ENCODE assay signal across 9 mouse cellular contexts in genomic region chr15:81475654-81476053, GRCm38 (mm10). TPM values are rescaled to one million over a fixed set of nuclear protein-coding genes. Genes with fewer than 3 reads are reported as not detected.
DNase-seq lines count a peak whose midpoint lies in the region; ATAC-seq and TF ChIP-seq lines count a peak whose summit lies in the region.
"Had no signal": no experiment of that assay in that cellular context is flagged by ENCODE, and none has a peak within 500 bp of the region (broad histone marks: within the 10 kb centered on the region; RNA-seq: fewer than 3 reads in every experiment).

No protein-coding gene starts in this region.

- 0 out of 2 replicates have a peak, but pooled peaks cover 1% of the 10 kb centered on the region for H3K4me1 ChIP-seq in kidney, embryonic 16.5 days (ENCODE audit: insufficient read depth, low read length)
- no peaks in the 10 kb centered on the region for H3K4me1 ChIP-seq in ES-Bruce4 (ENCODE audit: control insufficient read depth, insufficient read depth, low read length)
- H3K4me1 ChIP-seq: embryonic facial prominence, embryonic 13.5 days had no signal

- H3K9ac ChIP-seq in kidney, embryonic 16.5 days (replicated peaks; ENCODE audit: low read length): no peak overlapping the region
- no peak overlapping the region for H3K9ac ChIP-seq in ES-Bruce4 (ENCODE audit: low read depth, poor library complexity, severe bottlenecking)
- H3K9ac ChIP-seq: embryonic facial prominence, embryonic 13.5 days had no signal

- peak; percentile 70 for DNase-seq in CD4-positive, CD25-positive, alpha-beta regulatory T cell, adult 2 months (ENCODE audit: low read depth, low spot score)
- DNase-seq in kidney, adult 9 months: peak; percentile 45
- DNase-seq in kidney, postnatal 10 days: peak; percentile 44
- DNase-seq in neural tube, embryonic 10.5 days (ENCODE audit: extremely low spot score, low spot score): no peak

- H3K4me2 ChIP-seq in kidney, embryonic 16.5 days (replicated peaks; ENCODE audit: low read depth, low read length): no peak overlapping the region
- H3K4me2 ChIP-seq: embryonic facial prominence, embryonic 13.5 days had no signal

- TF ChIP-seq CTCF in ES-Bruce4 (IDR thresholded peaks at IDR 0.05; ENCODE audit: low read depth, low read length): peak; percentile 12

- H3K9me3 ChIP-seq in kidney, embryonic 16.5 days (ENCODE audit: low read length): no peaks in the 10 kb centered on the region
- H3K9me3 ChIP-seq in ES-Bruce4 (replicated peaks; ENCODE audit: control insufficient read depth, insufficient read depth, low read length, poor library complexity, severe bottlenecking): no peaks in the 10 kb centered on the region
- H3K9me3 ChIP-seq: embryonic facial prominence, embryonic 13.5 days had no signal

- no peak overlapping the region for H3K4me3 ChIP-seq in kidney, embryonic 16.5 days (ENCODE audit: low read length)
- H3K4me3 ChIP-seq in ES-Bruce4 (ENCODE audit: low read depth, low read length): no peak overlapping the region
- H3K4me3 ChIP-seq: embryonic facial prominence, embryonic 13.5 days had no signal

- TF ChIP-seq POLR2A in ES-Bruce4 (IDR thresholded peaks at IDR 0.05; ENCODE audit: insufficient read depth, low read length): no peak

- ATAC-seq in CD4-positive, CD25-positive, alpha-beta regulatory T cell, adult 4 months: no peak
- no peak for ATAC-seq in kidney, embryonic 16.5 days (ENCODE audit: low FRiP score, low TSS enrichment)
- no peak for ATAC-seq in inflammation-experienced regulatory T-cells, adult 6 months

- WGBS in kidney, embryonic 16.5 days: 48% methylated on average over 3 of the region's 3 CpGs

- H3K27me3 ChIP-seq in kidney, embryonic 16.5 days (ENCODE audit: insufficient read depth, low read length): no peaks in the 10 kb centered on the region
- H3K27me3 ChIP-seq in ES-Bruce4 (ENCODE audit: control insufficient read depth, insufficient read depth, low read length, poor library complexity, severe bottlenecking): no peaks in the 10 kb centered on the region
- H3K27me3 ChIP-seq: embryonic facial prominence, embryonic 13.5 days had no signal

- no peak overlapping the region for H3K27ac ChIP-seq in kidney, embryonic 16.5 days (ENCODE audit: low read length)
- peak overlapping the region; percentile 37; the same call in 1 of the 2 replicates for H3K27ac ChIP-seq in ES-Bruce4 (ENCODE audit: insufficient read depth, low read length)
- H3K27ac ChIP-seq: embryonic facial prominence, embryonic 13.5 days had no signal

- TF ChIP-seq EP300 in ES-Bruce4 (IDR thresholded peaks at IDR 0.05; ENCODE audit: insufficient read depth, low read depth, low read length): no peak

- H3K36me3 ChIP-seq in kidney, embryonic 16.5 days (ENCODE audit: insufficient read depth, low read length): peaks cover 47% of the 10 kb centered on the region
- peaks cover 34% of the 10 kb centered on the region for H3K36me3 ChIP-seq in ES-Bruce4 (ENCODE audit: control insufficient read depth, insufficient read depth, low read length, poor library complexity, severe bottlenecking)

RNA-seq across cellular contexts. Expression of gene Rbx1, which starts 9.6 kb away (rescaled TPM):
- polyA plus RNA-seq in CD4-positive, CD25-positive, alpha-beta regulatory T cell, adult 4 months (2017; shearing (Covaris generic)): 100 to 1,000 TPM; 269 to 371 TPM
- polyA plus RNA-seq in kidney, embryonic 16.5 days (2015; fragmentation: Nextera tagmentation; extraction: Ambion mirVana): 423 and 428 TPM in 2 replicates
- polyA plus RNA-seq in ES-Bruce4 (2011; ENCODE audit: insufficient read depth, insufficient read length, low read depth, missing spikeins): 173 and 191 TPM in 2 replicates
- polyA plus RNA-seq in inflammation-experienced regulatory T-cells, adult 6 months (2017; shearing (Covaris generic)): 100 to 1,000 TPM; 313 to 388 (median 382) TPM
